Mouse (Mus musculus): ENCODE measurements at regions not wholly inside any gene's neighbourhood (a gene's known extent, or its start where the extent isn't known, plus 50 kb on each side); places are given as distances from the start of the nearest gene placed in this dataset.
A peak's percentile ranks its signal among the peaks of the same experiment; 100 is the strongest.

- DNase-seq (ENCODE audit: low spot score in 2 of 2) = no peak
These were observed 105.0 kb downstream of the Dyrk2 start for GRCm38 (mm10) chr10:118765051-118765450.

- DNase-seq (ENCODE audit: low spot score in 2 of 2) = peak; percentile 73 to 74
These were observed 104.2 kb downstream of the Dyrk2 start for GRCm38 (mm10) chr10:118765544-118766441.

- no peak for DNase-seq (ENCODE audit: low spot score in 2 of 2)
These were observed 103.2 kb downstream of the Dyrk2 start for GRCm38 (mm10) chr10:118766826-118767225.

- DNase-seq (ENCODE audit: low spot score in 2 of 2) = no peak
These were observed 100.3 kb downstream of the Dyrk2 start for GRCm38 (mm10) chr10:118769751-118770150.

- DNase-seq (ENCODE audit: low spot score in 2 of 2) = no peak
These were observed 91.4 kb downstream of the Dyrk2 start for GRCm38 (mm10) chr10:118778656-118779055.

GRCm38 (mm10) chr10:118780831-118781569 lies 89.0 kb downstream of the Dyrk2 start:
- no peak for DNase-seq (ENCODE audit: low spot score in 2 of 2)

GRCm38 (mm10) chr10:118781811-118782232 lies 88.2 kb downstream of the Dyrk2 start:
- DNase-seq (ENCODE audit: low spot score in 2 of 2) = no peak

GRCm38 (mm10) chr10:118782646-118783045 lies 87.4 kb downstream of the Dyrk2 start:
- no peak for DNase-seq (ENCODE audit: low spot score in 2 of 2)

GRCm38 (mm10) chr10:118787280-118787690 lies 82.7 kb downstream of the Dyrk2 start:
- DNase-seq (ENCODE audit: low spot score in 2 of 2) = no peak

- DNase-seq (ENCODE audit: low spot score in 2 of 2) = no peak
These were observed 77.5 kb downstream of the Dyrk2 start for GRCm38 (mm10) chr10:118792352-118793100.

GRCm38 (mm10) chr10:118793794-118794193 lies 76.2 kb downstream of the Dyrk2 start:
- no peak for DNase-seq (ENCODE audit: low spot score in 2 of 2)

GRCm38 (mm10) chr10:118794395-118795060 lies 75.5 kb downstream of the Dyrk2 start:
- no peak for DNase-seq (ENCODE audit: low spot score in 2 of 2)

GRCm38 (mm10) chr10:118795061-118795407 lies 75.0 kb downstream of the Dyrk2 start:
- no peak for DNase-seq (ENCODE audit: low spot score in 2 of 2)

GRCm38 (mm10) chr10:118796512-118796911 lies 73.5 kb downstream of the Dyrk2 start:
- peak; percentile 61 to 67 for DNase-seq (ENCODE audit: low spot score in 2 of 2)

- DNase-seq (ENCODE audit: low spot score in 2 of 2) = no peak
These were observed 72.8 kb downstream of the Dyrk2 start for GRCm38 (mm10) chr10:118797256-118797655.

- no peak for DNase-seq (ENCODE audit: low spot score in 2 of 2)
These were observed 70.2 kb downstream of the Dyrk2 start for GRCm38 (mm10) chr10:118799767-118800166.

GRCm38 (mm10) chr10:118803922-118804557 lies 66.0 kb downstream of the Dyrk2 start:
- DNase-seq (ENCODE audit: low spot score in 2 of 2) = no peak

- peak; percentile 65 to 73 for DNase-seq (ENCODE audit: low spot score in 2 of 2)
These were observed 65.4 kb downstream of the Dyrk2 start for GRCm38 (mm10) chr10:118804574-118804973.

All from spleen, postnatal 36 days (tissue).